Mouse (Mus musculus) stomach, postnatal 0 days (tissue): ENCODE measurements at regions not wholly inside any gene's neighbourhood (a gene's known extent, or its start where the extent isn't known, plus 50 kb on each side); places are given as distances from the start of the nearest gene placed in this dataset.

ENCODE experiments used
- CTCF ChIP-seq: IDR thresholded peaks from 2 replicates; pipeline ENCODE4 v1.5.1; 2016; ENCODE audit warnings: antibody characterized with exemption, low read depth, mild to moderate bottlenecking, moderate library complexity
- EP300 ChIP-seq: optimal IDR thresholded peaks from 2 replicates; pipeline ENCODE3; 2016; ENCODE audit warnings: antibody characterized with exemption

- TF ChIP-seq EP300 (no peak), CTCF (no peak)
Observed at GRCm38 (mm10) chr17:29437535-29438324, 52.8 kb upstream of the Pim1 start.
